Mouse (Mus musculus) lung, postnatal 0 days (tissue): ENCODE data around the gene Pla2g2d.

Experiments
- CTCF ChIP-seq: IDR thresholded peaks from 2 replicates; pipeline ENCODE4 v1.5.1; 2016; ENCODE audit warnings: antibody characterized with exemption, mild to moderate bottlenecking
- EP300 ChIP-seq: IDR thresholded peaks from 2 replicates; pipeline ENCODE4 v1.6.1; 2016; ENCODE audit warnings: antibody characterized with exemption, mild to moderate bottlenecking, control low read depth

DNA sequence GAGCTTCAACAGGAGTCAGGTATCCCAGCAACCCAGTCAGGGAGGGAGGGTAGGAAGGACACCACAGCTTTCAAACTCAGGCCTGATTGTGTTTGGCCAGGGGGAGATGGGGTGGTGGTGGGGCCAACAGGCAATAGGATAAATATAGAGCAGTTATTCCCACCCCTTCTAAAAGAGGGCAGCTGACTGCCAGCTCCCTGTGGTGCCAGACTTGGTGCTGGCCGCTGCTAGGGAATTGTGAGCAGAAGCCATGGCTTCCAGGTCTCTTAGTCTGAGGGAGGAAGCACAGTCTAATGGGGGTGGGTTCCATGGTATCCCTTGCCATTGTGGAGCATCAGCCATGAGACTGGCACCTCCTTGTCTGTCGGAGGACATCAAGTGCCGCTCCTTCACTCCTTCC lies 21.9 kb upstream of the Pla2g2d start:
- TF ChIP-seq CTCF (no peak), EP300 (no peak)
